Mouse (Mus musculus): ENCODE measurements around the gene Kcnab1. TPM values are rescaled to one million over a fixed set of nuclear protein-coding genes. Genes with fewer than 3 reads are reported as not detected.

Kcnab1 gene
- total RNA-seq, 4 experiments from 2014 or later, result 2.0 to 3.9 (median 2.2) TPM

- DNase-seq (ENCODE audit: low spot score), result no peak
These were observed 94.4 kb downstream of the Kcnab1 start for GRCm38 (mm10) chr3:65203361-65204117.

GRCm38 (mm10) chr3:65204356-65205075, 95.3 kb downstream of the Kcnab1 start:
- DNase-seq (ENCODE audit: low spot score), result no peak

GRCm38 (mm10) chr3:65205539-65206020, 96.4 kb downstream of the Kcnab1 start:
- peak; percentile 33 for DNase-seq (ENCODE audit: low spot score)

GRCm38 (mm10) chr3:65213725-65214124, 104.5 kb downstream of the Kcnab1 start:
- DNase-seq (ENCODE audit: low spot score), result no peak

- DNase-seq (ENCODE audit: low spot score), result no peak
These were observed 105.5 kb downstream of the Kcnab1 start for GRCm38 (mm10) chr3:65214635-65215034.

- no peak for DNase-seq (ENCODE audit: low spot score)
These were observed 108.7 kb downstream of the Kcnab1 start for GRCm38 (mm10) chr3:65217673-65218579.

- DNase-seq (ENCODE audit: low spot score), result no peak
These were observed 111.1 kb downstream of the Kcnab1 start for GRCm38 (mm10) chr3:65220287-65220686.

GRCm38 (mm10) chr3:65223635-65224034, 114.5 kb downstream of the Kcnab1 start:
- no peak for DNase-seq (ENCODE audit: low spot score)

- no peak for DNase-seq (ENCODE audit: low spot score)
These were observed 121.8 kb downstream of the Kcnab1 start for GRCm38 (mm10) chr3:65230978-65231377.

- DNase-seq (ENCODE audit: low spot score), result no peak
These were observed 122.4 kb downstream of the Kcnab1 start for GRCm38 (mm10) chr3:65231419-65232090.

- DNase-seq (ENCODE audit: low spot score), result no peak
These were observed 139.8 kb downstream of the Kcnab1 start for GRCm38 (mm10) chr3:65249023-65249422.

- no peak for DNase-seq (ENCODE audit: low spot score)
These were observed 151.3 kb downstream of the Kcnab1 start for GRCm38 (mm10) chr3:65260521-65260920.

GRCm38 (mm10) chr3:65262506-65263422, 153.6 kb downstream of the Kcnab1 start:
- DNase-seq (ENCODE audit: low spot score), result no peak

GRCm38 (mm10) chr3:65273317-65273716, 164.1 kb downstream of the Kcnab1 start:
- no peak for DNase-seq (ENCODE audit: low spot score)

GRCm38 (mm10) chr3:65277777-65278176, 168.6 kb downstream of the Kcnab1 start:
- DNase-seq (ENCODE audit: low spot score), result no peak

- no peak for DNase-seq (ENCODE audit: low spot score)
These were observed 174.2 kb downstream of the Kcnab1 start for GRCm38 (mm10) chr3:65283366-65283765.

GRCm38 (mm10) chr3:65288994-65289393, 179.8 kb downstream of the Kcnab1 start:
- DNase-seq (ENCODE audit: low spot score), result no peak

- DNase-seq (ENCODE audit: low spot score), result peak; percentile 8
These were observed 187.8 kb downstream of the Kcnab1 start for GRCm38 (mm10) chr3:65296996-65297395.

GRCm38 (mm10) chr3:65299205-65299604, 190.0 kb downstream of the Kcnab1 start:
- DNase-seq (ENCODE audit: low spot score), result no peak

GRCm38 (mm10) chr3:65301531-65301930, 192.3 kb downstream of the Kcnab1 start:
- DNase-seq (ENCODE audit: low spot score), result peak; percentile 4

All from heart, adult 8-10 months (tissue).